Mouse (Mus musculus): Measurements from ENCODE around the gene Llph. TPM values are rescaled to one million over a fixed set of nuclear protein-coding genes. Genes with fewer than 3 reads are reported as not detected.

The Llph gene
- 10 to 100 TPM; 22.6 to 22.9 TPM for total RNA-seq (2021)
- long read RNA-seq, experiment 1, transcript Llph-201 (3 exons, 1,664 nt) = major isoform, 38 of 47 reads
- long read RNA-seq, experiment 1, partial matches to known transcripts = 5 of 47 reads
- long read RNA-seq, experiment 1, other reads (novel, unspliced or antisense) = 1 of 47 reads
- long read RNA-seq, experiment 2, transcript Llph-201 (3 exons, 1,664 nt) = major isoform, 49 of 57 reads
- long read RNA-seq, experiment 2, partial matches to known transcripts = 4 of 57 reads
- long read RNA-seq, experiment 2, other reads (novel, unspliced or antisense) = 3 of 57 reads

- DNase-seq (ENCODE audit: low spot score in 2 of 2) = peak; percentile 51 to 70
Observed at GRCm38 (mm10) chr10:120226871-120227661, at the start of gene Llph. Llph (plus strand) TSS chr10:120227070.

GRCm38 (mm10) chr10:120182887-120183286 lies 44.0 kb upstream of the Llph start:
- no peak for DNase-seq (ENCODE audit: low spot score in 2 of 2)

GRCm38 (mm10) chr10:120183342-120183741 lies 43.5 kb upstream of the Llph start:
- no peak for DNase-seq (ENCODE audit: low spot score in 2 of 2)

- DNase-seq (ENCODE audit: low spot score in 2 of 2) = no peak
Observed at GRCm38 (mm10) chr10:120188513-120188912, 38.4 kb upstream of the Llph start.

- no peak for DNase-seq (ENCODE audit: low spot score in 2 of 2)
Observed at GRCm38 (mm10) chr10:120189276-120189675, 37.6 kb upstream of the Llph start.

- no peak for DNase-seq (ENCODE audit: low spot score in 2 of 2)
Observed at GRCm38 (mm10) chr10:120189782-120190181, 37.1 kb upstream of the Llph start.

- DNase-seq (ENCODE audit: low spot score in 2 of 2) = no peak
Observed at GRCm38 (mm10) chr10:120191165-120191564, 35.7 kb upstream of the Llph start.

- DNase-seq (ENCODE audit: low spot score in 2 of 2) = no peak
Observed at GRCm38 (mm10) chr10:120192278-120192677, 34.6 kb upstream of the Llph start.

- DNase-seq (ENCODE audit: low spot score in 2 of 2) = no peak
Observed at GRCm38 (mm10) chr10:120193255-120193654, 33.6 kb upstream of the Llph start.

- no peak for DNase-seq (ENCODE audit: low spot score in 2 of 2)
Observed at GRCm38 (mm10) chr10:120197061-120197835, 29.6 kb upstream of the Llph start.

GRCm38 (mm10) chr10:120201131-120201921 lies 25.5 kb upstream of the Llph start, which contains the start of gene Tmbim4:
Tmbim4 (plus strand) TSS chr10:120201590.
- DNase-seq (ENCODE audit: low spot score in 2 of 2) = peak; percentile 32 to 40

GRCm38 (mm10) chr10:120201961-120202402 lies 24.9 kb upstream of the Llph start, which contains the start of gene Irak3:
Irak3 (minus strand) TSS chr10:120202130.
- peak; percentile 56 to 70 for DNase-seq (ENCODE audit: low spot score in 2 of 2)

- DNase-seq (ENCODE audit: low spot score in 2 of 2) = no peak
Observed at GRCm38 (mm10) chr10:120202467-120203250, 24.2 kb upstream of the Llph start.

GRCm38 (mm10) chr10:120204591-120205210 lies 22.2 kb upstream of the Llph start:
- no peak for DNase-seq (ENCODE audit: low spot score in 2 of 2)

GRCm38 (mm10) chr10:120208015-120208414 lies 18.9 kb upstream of the Llph start:
- no peak for DNase-seq (ENCODE audit: low spot score in 2 of 2)

GRCm38 (mm10) chr10:120208575-120209538 lies 18.0 kb upstream of the Llph start:
- DNase-seq (ENCODE audit: low spot score in 2 of 2) = peak; percentile 80 to 81

GRCm38 (mm10) chr10:120209539-120209925 lies 17.3 kb upstream of the Llph start:
- no peak for DNase-seq (ENCODE audit: low spot score in 2 of 2)

- no peak for DNase-seq (ENCODE audit: low spot score in 2 of 2)
Observed at GRCm38 (mm10) chr10:120210096-120210495, 16.8 kb upstream of the Llph start.
